Mouse (Mus musculus): Measurements from ENCODE around the gene Fgf23. TPM values are rescaled to one million over a fixed set of nuclear protein-coding genes. Genes with fewer than 3 reads are reported as not detected.

Gene Fgf23
- polyA plus RNA-seq (2015; fragmentation: Nextera tagmentation; extraction: Ambion mirVana), result 0.16 and 0.20 TPM in 2 replicates

DNA sequence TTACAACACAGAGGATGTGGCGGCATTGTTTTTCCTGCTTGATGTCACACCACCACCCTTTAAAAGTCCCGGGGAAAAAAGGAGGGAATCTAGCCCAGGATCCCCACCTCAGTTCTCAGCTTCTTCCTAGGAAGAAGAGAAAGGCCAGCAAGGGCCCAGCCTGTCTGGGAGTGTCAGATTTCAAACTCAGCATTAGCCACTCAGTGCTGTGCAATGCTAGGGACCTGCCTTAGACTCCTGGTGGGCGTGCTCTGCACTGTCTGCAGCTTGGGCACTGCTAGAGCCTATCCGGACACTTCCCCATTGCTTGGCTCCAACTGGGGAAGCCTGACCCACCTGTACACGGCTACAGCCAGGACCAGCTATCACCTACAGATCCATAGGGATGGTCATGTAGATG, at the start of gene Fgf23:
Gene Fgf23, plus strand, starts transcription at position 86 of the 400 bp plus-strand sequence.
- no peak within 1 kb of the TSS for H3K27ac ChIP-seq (ENCODE audit: low read length)
- no peaks in the 10 kb centered on the region for H3K27me3 ChIP-seq (ENCODE audit: control insufficient read depth, insufficient read depth, low read length)
- H3K4me2 ChIP-seq (ENCODE audit: low read depth, low read length), result no peak within 1 kb of the TSS
- no peaks in the 10 kb centered on the region for H3K36me3 ChIP-seq (ENCODE audit: control insufficient read depth, insufficient read depth)
- H3K9ac ChIP-seq (ENCODE audit: low read length), result no peak within 1 kb of the TSS
- H3K9me3 ChIP-seq (replicated peaks; ENCODE audit: control insufficient read depth, low read length), result no peaks in the 10 kb centered on the region
- peak; percentile 86; the same call in 1 of the 2 replicates for ATAC-seq (replicated peaks; ENCODE audit: extremely low read depth, insufficient read depth, low FRiP score)
- H3K4me1 ChIP-seq (ENCODE audit: control insufficient read depth, insufficient read depth, low read length), result 0 out of 2 replicates have a peak, but pooled peaks cover 4% of the 10 kb centered on the region
- 10% methylated on average over 5 of the region's 5 CpGs for WGBS
- H3K4me3 ChIP-seq (ENCODE audit: low read length), result no peak within 1 kb of the TSS

DNA sequence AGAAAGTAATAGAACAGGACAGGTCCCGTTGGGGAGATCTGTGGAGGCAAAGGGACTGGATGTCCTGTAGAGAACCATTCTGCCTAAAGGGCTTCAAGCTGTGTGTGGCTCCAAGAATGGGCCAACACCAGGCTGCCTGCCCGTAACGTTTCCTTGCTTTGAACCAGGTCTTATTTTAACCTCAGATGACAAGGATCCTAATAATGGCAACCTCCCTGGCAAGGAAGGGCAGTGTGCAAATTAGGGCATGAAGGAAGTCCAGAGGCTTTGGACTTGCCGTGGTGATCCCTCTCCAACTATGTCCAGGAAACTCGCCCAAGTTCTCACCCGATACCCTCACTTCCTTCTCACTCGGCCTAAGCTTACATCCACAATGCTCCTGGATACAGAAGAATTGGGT, 47.9 kb upstream of the Fgf23 start:
- no peak overlapping the region for H3K4me2 ChIP-seq (ENCODE audit: low read depth, low read length)
- H3K36me3 ChIP-seq (ENCODE audit: control insufficient read depth, insufficient read depth), result no peaks in the 10 kb centered on the region
- 59% methylated on average over 7 of the region's 7 CpGs for WGBS
- H3K9ac ChIP-seq (ENCODE audit: low read length), result no peak overlapping the region
- H3K9me3 ChIP-seq (replicated peaks; ENCODE audit: control insufficient read depth, low read length), result no peaks in the 10 kb centered on the region
- no peak overlapping the region for H3K27ac ChIP-seq (ENCODE audit: low read length)
- 0 out of 2 replicates have a peak, but pooled peaks cover 2% of the 10 kb centered on the region for H3K4me1 ChIP-seq (ENCODE audit: control insufficient read depth, insufficient read depth, low read length)
- H3K27me3 ChIP-seq (ENCODE audit: control insufficient read depth, insufficient read depth, low read length), result peaks cover 2% of the 10 kb centered on the region; the same call in 1 of the 2 replicates
- no peak for ATAC-seq (replicated peaks; ENCODE audit: extremely low read depth, insufficient read depth, low FRiP score)
- no peak overlapping the region for H3K4me3 ChIP-seq (ENCODE audit: low read length)

- Histone ChIP-seq H3K36me3 (ENCODE audit: control insufficient read depth, insufficient read depth) (no peaks in the 10 kb centered on the region), H3K27ac (ENCODE audit: low read length) (no peak overlapping the region), H3K4me1 (ENCODE audit: control insufficient read depth, insufficient read depth, low read length) (no peaks in the 10 kb centered on the region), H3K4me2 (ENCODE audit: low read depth, low read length) (peak overlapping the region; percentile 64), H3K9me3 (replicated peaks; ENCODE audit: control insufficient read depth, low read length) (no peaks in the 10 kb centered on the region), H3K9ac (ENCODE audit: low read length) (peak overlapping the region; percentile 61), H3K4me3 (ENCODE audit: low read length) (peak overlapping the region; percentile 47), H3K27me3 (ENCODE audit: control insufficient read depth, insufficient read depth, low read length) (no peaks in the 10 kb centered on the region)
- WGBS, result 26% methylated on average over 10 of the region's 10 CpGs
- ATAC-seq (replicated peaks; ENCODE audit: extremely low read depth, insufficient read depth, low FRiP score), result peak; percentile 75; the same call in 1 of the 2 replicates
Measured at GRCm38 (mm10) chr6:127034760-127035159, 37.9 kb upstream of the Fgf23 start.

GRCm38 (mm10) chr6:127044909-127045308, 27.8 kb upstream of the Fgf23 start:
- peaks cover 8% of the 10 kb centered on the region; the same call in 1 of the 2 replicates for H3K4me1 ChIP-seq (ENCODE audit: control insufficient read depth, insufficient read depth, low read length)
- WGBS, result 29% methylated on average over 6 of the region's 6 CpGs
- peak; percentile 60; the same call in 1 of the 2 replicates for ATAC-seq (replicated peaks; ENCODE audit: extremely low read depth, insufficient read depth, low FRiP score)
- no peak overlapping the region for H3K9ac ChIP-seq (ENCODE audit: low read length)
- H3K36me3 ChIP-seq (ENCODE audit: control insufficient read depth, insufficient read depth), result no peaks in the 10 kb centered on the region
- no peak overlapping the region for H3K27ac ChIP-seq (ENCODE audit: low read length)
- no peaks in the 10 kb centered on the region for H3K27me3 ChIP-seq (ENCODE audit: control insufficient read depth, insufficient read depth, low read length)
- H3K9me3 ChIP-seq (replicated peaks; ENCODE audit: control insufficient read depth, low read length), result 0 out of 2 replicates have a peak, but pooled peaks cover 2% of the 10 kb centered on the region
- no peak overlapping the region for H3K4me3 ChIP-seq (ENCODE audit: low read length)
- H3K4me2 ChIP-seq (ENCODE audit: low read depth, low read length), result peak overlapping the region; percentile 15; the same call in 1 of the 2 replicates

DNA sequence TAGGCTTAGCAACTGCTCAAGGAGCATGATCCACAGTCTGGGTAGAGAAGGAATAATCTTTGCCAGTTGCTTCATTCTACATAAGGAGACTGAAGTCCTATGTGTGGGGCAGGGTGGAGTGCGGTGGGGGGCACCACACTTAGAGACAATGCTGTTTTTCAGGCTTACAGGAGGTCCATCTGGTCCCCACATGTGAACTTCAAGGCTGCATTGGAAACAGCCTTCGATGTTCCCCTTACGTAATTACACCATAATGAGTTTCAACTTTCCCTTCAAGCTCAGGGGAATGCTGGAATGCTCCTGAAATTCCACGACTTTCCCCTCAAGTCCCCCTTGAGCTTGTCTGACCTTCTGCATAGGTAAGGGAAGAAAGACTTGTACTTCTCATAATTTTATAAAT, 21.9 kb upstream of the Fgf23 start:
- Histone ChIP-seq H3K4me1 (ENCODE audit: control insufficient read depth, insufficient read depth, low read length) (no peaks in the 10 kb centered on the region), H3K4me2 (ENCODE audit: low read depth, low read length) (no peak overlapping the region), H3K9me3 (replicated peaks; ENCODE audit: control insufficient read depth, low read length) (no peaks in the 10 kb centered on the region), H3K36me3 (ENCODE audit: control insufficient read depth, insufficient read depth) (no peaks in the 10 kb centered on the region), H3K9ac (ENCODE audit: low read length) (no peak overlapping the region), H3K27me3 (ENCODE audit: control insufficient read depth, insufficient read depth, low read length) (no peaks in the 10 kb centered on the region), H3K27ac (ENCODE audit: low read length) (no peak overlapping the region), H3K4me3 (ENCODE audit: low read length) (no peak overlapping the region)
- no peak for ATAC-seq (replicated peaks; ENCODE audit: extremely low read depth, insufficient read depth, low FRiP score)
- 65% methylated on average over 4 of the region's 4 CpGs for WGBS

GRCm38 (mm10) chr6:127056990-127057588, 15.6 kb upstream of the Fgf23 start:
- ATAC-seq (replicated peaks; ENCODE audit: extremely low read depth, insufficient read depth, low FRiP score), result no peak
- Histone ChIP-seq H3K9me3 (replicated peaks; ENCODE audit: control insufficient read depth, low read length) (no peaks in the 10 kb centered on the region), H3K36me3 (ENCODE audit: control insufficient read depth, insufficient read depth) (no peaks in the 10 kb centered on the region), H3K9ac (ENCODE audit: low read length) (no peak overlapping the region), H3K4me2 (ENCODE audit: low read depth, low read length) (no peak overlapping the region), H3K27ac (ENCODE audit: low read length) (no peak overlapping the region), H3K4me3 (ENCODE audit: low read length) (no peak overlapping the region), H3K27me3 (ENCODE audit: control insufficient read depth, insufficient read depth, low read length) (no peaks in the 10 kb centered on the region), H3K4me1 (ENCODE audit: control insufficient read depth, insufficient read depth, low read length) (no peaks in the 10 kb centered on the region)
- 55% methylated on average over 12 of the region's 12 CpGs for WGBS

DNA sequence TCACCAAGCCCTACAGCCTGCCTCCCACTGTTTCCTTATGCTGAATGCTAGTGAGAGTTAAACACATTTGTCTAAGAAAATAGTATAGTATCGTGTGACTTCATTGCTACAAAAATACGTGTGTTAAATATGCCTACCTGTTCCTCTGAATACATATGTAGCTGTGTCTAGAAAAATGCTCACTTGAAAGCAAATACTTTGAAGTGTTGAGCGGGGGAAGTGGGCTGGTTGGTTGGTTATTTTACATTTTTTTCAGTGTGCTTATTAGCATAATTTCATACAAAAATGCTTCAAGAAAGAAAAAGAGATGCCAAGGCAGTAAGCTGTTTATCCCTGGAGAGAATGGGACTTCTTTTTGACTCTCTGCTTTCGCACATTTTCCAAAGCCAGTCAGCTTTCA, 12.7 kb upstream of the Fgf23 start:
- Histone ChIP-seq H3K4me1 (ENCODE audit: control insufficient read depth, insufficient read depth, low read length) (peaks cover 6% of the 10 kb centered on the region; the same call in 1 of the 2 replicates), H3K36me3 (ENCODE audit: control insufficient read depth, insufficient read depth) (no peaks in the 10 kb centered on the region), H3K27me3 (ENCODE audit: control insufficient read depth, insufficient read depth, low read length) (no peaks in the 10 kb centered on the region), H3K4me2 (ENCODE audit: low read depth, low read length) (no peak overlapping the region), H3K9me3 (replicated peaks; ENCODE audit: control insufficient read depth, low read length) (no peaks in the 10 kb centered on the region), H3K4me3 (ENCODE audit: low read length) (no peak overlapping the region), H3K9ac (ENCODE audit: low read length) (no peak overlapping the region), H3K27ac (ENCODE audit: low read length) (no peak overlapping the region)
- 77% methylated on average over 4 of the region's 4 CpGs for WGBS
- ATAC-seq (replicated peaks; ENCODE audit: extremely low read depth, insufficient read depth, low FRiP score), result no peak

DNA sequence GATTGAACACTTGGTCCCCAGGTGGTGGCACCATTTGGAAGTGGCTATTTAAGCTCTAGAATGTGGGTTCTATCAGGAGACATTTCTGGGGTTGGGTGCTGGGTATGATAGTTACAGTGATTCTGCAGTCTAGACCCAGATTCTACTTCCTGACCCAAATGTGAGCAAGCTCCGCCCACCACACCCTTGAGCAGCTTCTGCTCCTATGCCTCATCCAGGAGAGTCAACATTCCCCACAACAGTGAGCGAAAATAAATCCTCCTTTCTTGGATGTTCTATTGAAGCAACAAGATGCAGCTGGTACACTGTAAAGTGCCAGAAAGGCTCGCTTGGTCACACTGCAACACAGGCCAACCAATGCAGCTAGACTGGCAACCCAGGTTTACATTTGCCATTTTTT, 8.8 kb upstream of the Fgf23 start:
- no peaks in the 10 kb centered on the region for H3K27me3 ChIP-seq (ENCODE audit: control insufficient read depth, insufficient read depth, low read length)
- H3K27ac ChIP-seq (ENCODE audit: low read length), result no peak overlapping the region
- no peak for ATAC-seq (replicated peaks; ENCODE audit: extremely low read depth, insufficient read depth, low FRiP score)
- no peak overlapping the region for H3K4me2 ChIP-seq (ENCODE audit: low read depth, low read length)
- 85% methylated on average over 3 of the region's 3 CpGs for WGBS
- H3K4me1 ChIP-seq (ENCODE audit: control insufficient read depth, insufficient read depth, low read length), result peaks cover 10% of the 10 kb centered on the region; the same call in 1 of the 2 replicates
- H3K9me3 ChIP-seq (replicated peaks; ENCODE audit: control insufficient read depth, low read length), result no peaks in the 10 kb centered on the region
- H3K36me3 ChIP-seq (ENCODE audit: control insufficient read depth, insufficient read depth), result no peaks in the 10 kb centered on the region
- no peak overlapping the region for H3K9ac ChIP-seq (ENCODE audit: low read length)
- H3K4me3 ChIP-seq (ENCODE audit: low read length), result no peak overlapping the region

- Histone ChIP-seq H3K9ac (ENCODE audit: low read length) (peak overlapping the region; percentile 65), H3K27me3 (ENCODE audit: control insufficient read depth, insufficient read depth, low read length) (no peaks in the 10 kb centered on the region), H3K4me1 (ENCODE audit: control insufficient read depth, insufficient read depth, low read length) (peaks cover 10% of the 10 kb centered on the region; the same call in 1 of the 2 replicates), H3K27ac (ENCODE audit: low read length) (0 out of 2 replicates have a peak overlapping the region, but pooled peaks have one; percentile 3), H3K36me3 (ENCODE audit: control insufficient read depth, insufficient read depth) (no peaks in the 10 kb centered on the region), H3K4me2 (ENCODE audit: low read depth, low read length) (peak overlapping the region; percentile 65), H3K4me3 (ENCODE audit: low read length) (peak overlapping the region; percentile 36), H3K9me3 (replicated peaks; ENCODE audit: control insufficient read depth, low read length) (no peaks in the 10 kb centered on the region)
- WGBS, result 2% methylated on average over 14 of the region's 14 CpGs
- ATAC-seq (replicated peaks; ENCODE audit: extremely low read depth, insufficient read depth, low FRiP score), result peak; percentile 88
Measured at GRCm38 (mm10) chr6:127064815-127065214, 7.9 kb upstream of the Fgf23 start.

Measured in heart, embryonic 16.5 days (tissue).